Mouse (Mus musculus) kidney, adult 2 months (tissue): Measurements from ENCODE around the gene Myl3.

ENCODE experiments used
- CTCF ChIP-seq: fragments of 200-500 bp; conservative IDR thresholded peaks from 2 replicates; pipeline ENCODE4 v1.5.1; 2011; ENCODE audit warnings: low read depth, mild to moderate bottlenecking, control low read depth, low read length, moderate library complexity, mixed read lengths; ENCODE audit not compliant: insufficient read depth, insufficient read length
- POLR2A ChIP-seq: fragments of 200-500 bp; IDR thresholded peaks from one replicate; pipeline ENCODE4 v1.6.1; 2011; ENCODE audit warnings: low read depth, low read length, control low read depth

DNA sequence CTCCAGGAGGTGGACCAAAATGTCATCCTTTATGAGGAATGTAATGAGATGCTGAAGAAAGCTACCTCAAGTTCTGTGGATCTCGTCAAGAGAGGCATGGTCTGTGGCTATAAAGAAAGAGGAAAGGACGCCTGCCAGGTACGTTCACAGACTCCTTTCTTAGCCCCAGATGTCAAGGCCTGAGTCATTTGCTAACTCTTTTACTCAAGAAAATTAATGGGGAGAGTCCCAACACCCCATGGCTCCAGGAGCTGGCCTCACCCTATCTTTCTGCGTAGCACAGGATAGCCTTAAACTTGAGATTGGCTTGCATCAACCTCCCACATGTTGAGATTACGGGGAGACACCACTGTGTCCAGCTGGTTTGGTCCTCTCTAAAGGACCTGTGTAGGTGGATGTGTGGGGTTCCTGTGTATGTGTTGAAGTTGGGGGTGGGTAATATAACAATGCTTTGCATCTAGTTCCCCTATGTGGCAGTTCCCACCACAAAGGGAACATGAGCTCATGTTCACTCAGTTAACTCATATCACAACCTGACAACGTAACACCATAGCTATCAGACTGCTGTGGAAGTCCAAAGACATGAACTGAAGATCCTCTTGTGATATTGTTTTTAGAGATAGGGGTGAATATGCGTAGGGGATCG is 59.3 kb downstream of the Myl3 start:
- TF ChIP-seq POLR2A (no peak), CTCF (no peak)
